In genomic region chr8:106136156-106137130, GRCm38 (mm10) we compare ENCODE assay signal across 8 mouse cellular contexts. TPM values are rescaled to one million over a fixed set of nuclear protein-coding genes. Genes with fewer than 3 reads are reported as not detected.
DNase-seq lines count a peak whose midpoint lies in the region; ATAC-seq lines count a peak whose summit lies in the region.

TSS of gene Esrp2 (minus strand) at chr8:106136974.

- ATAC-seq in granulocyte monocyte progenitor cell, adult 5-6 weeks (replicated peaks; ENCODE audit: poor library complexity, severe bottlenecking) = peak; percentile 31
- ATAC-seq in lung, embryonic 16.5 days (ENCODE audit: low read depth) = peak; percentile 74

- H3K4me1 ChIP-seq in lung, embryonic 16.5 days (replicated peaks; ENCODE audit: control insufficient read depth, insufficient read depth, low read length) = peaks cover 12% of the 10 kb centered on the region; the same call in 1 of the 2 replicates

- H3K4me2 ChIP-seq in lung, embryonic 16.5 days (ENCODE audit: low read depth, low read length) = peak within 1 kb of the TSS; percentile 68

- H3K4me3 ChIP-seq in lung, embryonic 16.5 days (ENCODE audit: low read length) = peak within 1 kb of the TSS; percentile 64

- H3K9me3 ChIP-seq in lung, embryonic 16.5 days (ENCODE audit: control insufficient read depth, low read length) = no peaks in the 10 kb centered on the region

- H3K27ac ChIP-seq in lung, embryonic 16.5 days (ENCODE audit: low read length) = peak within 1 kb of the TSS; percentile 86

- under 1% methylated on average over 83 of the region's 86 CpGs for WGBS in lung, embryonic 16.5 days

- DNase-seq in B cell, adult 2 months = peak; percentile 54 to 62
- peak; percentile 90 for DNase-seq in ZHBTc4 (ENCODE audit: low read depth, low spot score)
- DNase-seq in kidney, adult 9 months = peak; percentile 96
- DNase-seq in retina, postnatal 1 day = peak; percentile 30
- no peak for DNase-seq in frontal cortex, postnatal 36 days (ENCODE audit: low spot score in 2 of 2)
- no peak for DNase-seq in gastrocnemius, adult 8-10 months (ENCODE audit: low spot score in 2 of 2)

- H3K36me3 ChIP-seq in lung, embryonic 16.5 days (ENCODE audit: control insufficient read depth, insufficient read depth, low read length) = peaks cover 12% of the 10 kb centered on the region

- peaks cover 23% of the 10 kb centered on the region for H3K27me3 ChIP-seq in lung, embryonic 16.5 days (ENCODE audit: control insufficient read depth, insufficient read depth, low read depth, low read length)

- peak within 1 kb of the TSS; percentile 68 for H3K9ac ChIP-seq in lung, embryonic 16.5 days (ENCODE audit: low read length)

RNA-seq across cellular contexts. Expression of gene Esrp2, which starts in this region (rescaled TPM):
- total RNA-seq in granulocyte monocyte progenitor cell, adult 5-6 weeks (2014; fragmentation: Nextera tagmentation) = not detected in 2 replicates
- total RNA-seq in granulocyte monocyte progenitor cell, adult 5-6 weeks (2017) = not detected in 2 replicates
- polyA plus RNA-seq in lung, embryonic 16.5 days (2015; fragmentation: Nextera tagmentation; extraction: Ambion mirVana) = 62.7 and 62.8 TPM in 2 replicates
- not detected for total RNA-seq in gastrocnemius, adult 8-10 months (2022)

Comparison
In these comparisons a context has a peak if more than half of its experiments do, and no peak if none do; other contexts are left out.
1. Peak in ATAC-seq in granulocyte monocyte progenitor cell, adult 5-6 weeks; RNA of the gene not detected or under 1 TPM.
2. DNase-seq: peak in B cell, adult 2 months (2 of 2), ZHBTc4 (single experiment), kidney, adult 9 months (single experiment) and retina, postnatal 1 day (single experiment); none in frontal cortex, postnatal 36 days (0 of 2) and gastrocnemius, adult 8-10 months (0 of 2).